Mouse (Mus musculus) heart, adult 2 months (tissue): ENCODE results near the gene Ptprd.

Experiments
- CTCF ChIP-seq: fragments of 200-600 bp; IDR thresholded peaks from 2 replicates; pipeline ENCODE4 v1.8.1; 2022; ENCODE audit warnings: antibody characterized with exemption, mild to moderate bottlenecking, moderate library complexity
- EP300 ChIP-seq: fragments of 200-500 bp; IDR thresholded peaks from 2 replicates; pipeline ENCODE4 v1.6.1; 2011; ENCODE audit warnings: low read depth, low read length, control low read depth; ENCODE audit not compliant: insufficient read depth
- POLR2A ChIP-seq: fragments of 200-500 bp; IDR thresholded peaks from 2 replicates; pipeline ENCODE4 v1.6.1; 2011; ENCODE audit warnings: mild to moderate bottlenecking, low read depth, low read length, control low read depth; ENCODE audit not compliant: insufficient read depth

DNA sequence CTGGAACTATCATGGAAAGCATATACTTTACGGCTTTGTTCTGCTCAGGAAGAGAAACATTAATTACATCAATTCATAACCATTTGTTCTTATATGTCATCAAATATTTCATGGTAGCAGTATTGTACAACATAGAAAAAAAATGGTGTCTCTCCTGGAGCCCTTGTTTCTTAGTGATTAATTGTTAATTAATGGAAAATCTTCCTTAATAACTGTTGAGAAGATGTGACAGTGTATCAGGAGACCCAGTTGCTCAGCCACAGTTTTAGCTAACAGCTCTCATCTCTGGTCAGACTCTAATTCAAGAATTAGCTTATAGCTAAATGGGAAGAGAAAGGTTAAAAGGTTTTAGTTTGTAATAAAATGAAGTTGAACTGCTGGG, 69.0 kb downstream of the Ptprd start:
- TF ChIP-seq EP300 (no peak), CTCF (no peak), POLR2A (no peak)
